Mouse (Mus musculus): ENCODE measurements around the gene Prr5.

Prr5 gene

GRCm38 (mm10) chr15:84680545-84681454 is 11.4 kb downstream of the Prr5 start:
- DNase-seq (ENCODE audit: low spot score in 2 of 2) = peak; percentile 42 to 49

GRCm38 (mm10) chr15:84681455-84682193 is 12.2 kb downstream of the Prr5 start:
- DNase-seq (ENCODE audit: low spot score in 2 of 2) = no peak

GRCm38 (mm10) chr15:84682206-84682605 is 12.8 kb downstream of the Prr5 start:
- DNase-seq (ENCODE audit: low spot score in 2 of 2) = no peak

- DNase-seq (ENCODE audit: low spot score in 2 of 2) = no peak
Measured at GRCm38 (mm10) chr15:84682821-84683220, 13.4 kb downstream of the Prr5 start.

- no peak for DNase-seq (ENCODE audit: low spot score in 2 of 2)
Measured at GRCm38 (mm10) chr15:84684520-84684919, 15.1 kb downstream of the Prr5 start.

GRCm38 (mm10) chr15:84685417-84685816 is 16.0 kb downstream of the Prr5 start:
- DNase-seq (ENCODE audit: low spot score in 2 of 2) = no peak

- DNase-seq (ENCODE audit: low spot score in 2 of 2) = no peak
Measured at GRCm38 (mm10) chr15:84687904-84688303, 18.5 kb downstream of the Prr5 start.

GRCm38 (mm10) chr15:84689356-84689755 is 19.9 kb downstream of the Prr5 start:
- DNase-seq (ENCODE audit: low spot score in 2 of 2) = no peak

GRCm38 (mm10) chr15:84691513-84691912 is 22.1 kb downstream of the Prr5 start:
- no peak for DNase-seq (ENCODE audit: low spot score in 2 of 2)

- DNase-seq (ENCODE audit: low spot score in 2 of 2) = no peak
Measured at GRCm38 (mm10) chr15:84692645-84693044, 23.2 kb downstream of the Prr5 start.

GRCm38 (mm10) chr15:84696021-84696420 is 26.6 kb downstream of the Prr5 start:
- no peak for DNase-seq (ENCODE audit: low spot score in 2 of 2)

- peak; percentile 20 to 28 for DNase-seq (ENCODE audit: low spot score in 2 of 2)
Measured at GRCm38 (mm10) chr15:84697611-84698011, 28.2 kb downstream of the Prr5 start.

GRCm38 (mm10) chr15:84698189-84698588 is 28.8 kb downstream of the Prr5 start:
- no peak for DNase-seq (ENCODE audit: low spot score in 2 of 2)

GRCm38 (mm10) chr15:84700147-84700794 is 30.9 kb downstream of the Prr5 start:
- peak; percentile 31 to 35 for DNase-seq (ENCODE audit: low spot score in 2 of 2)

- DNase-seq (ENCODE audit: low spot score in 2 of 2) = no peak
Measured at GRCm38 (mm10) chr15:84701947-84702346, 32.5 kb downstream of the Prr5 start.

- DNase-seq (ENCODE audit: low spot score in 2 of 2) = no peak
Measured at GRCm38 (mm10) chr15:84702391-84703345, 33.2 kb downstream of the Prr5 start.

GRCm38 (mm10) chr15:84703992-84704391 is 34.6 kb downstream of the Prr5 start:
- DNase-seq (ENCODE audit: low spot score in 2 of 2) = no peak

- DNase-seq (ENCODE audit: low spot score in 2 of 2) = no peak
Measured at GRCm38 (mm10) chr15:84705351-84705901, 36.0 kb downstream of the Prr5 start.

GRCm38 (mm10) chr15:84706983-84707619 is 37.7 kb downstream of the Prr5 start:
- no peak for DNase-seq (ENCODE audit: low spot score in 2 of 2)

All from frontal cortex, postnatal 25 days (tissue).